Mouse (Mus musculus) adrenal gland, postnatal 25 days (tissue): Measurements from ENCODE around the gene Il31ra. TPM values are rescaled to one million over a fixed set of nuclear protein-coding genes. Genes with fewer than 3 reads are reported as not detected.
"Not testable (repeated sequence)": the region's sequence is repeated elsewhere in the genome, so short reads cannot be mapped to it uniquely, and the experiment has no call there.

Experiments
- DNase-seq: peaks from one replicate; pipeline ENCODE4 v3.0.0; 2021; ENCODE audit warnings: mixed read lengths
- long read RNA-seq: library from polyadenylated mRNA; stranded (forward); transcript quantifications from one replicate; pipeline ENCODE4 v2.0.0, GENCODE M21; 2021
- total RNA-seq: library from RNA; stranded (reverse); gene quantifications from 2 replicates; pipeline ENCODE4 v1.2.3, GENCODE M21; 2021

Il31ra gene
- total RNA-seq = 0.15 TPM in 1 of 2 replicates, not detected in the other
- long read RNA-seq = 0 reads

DNA sequence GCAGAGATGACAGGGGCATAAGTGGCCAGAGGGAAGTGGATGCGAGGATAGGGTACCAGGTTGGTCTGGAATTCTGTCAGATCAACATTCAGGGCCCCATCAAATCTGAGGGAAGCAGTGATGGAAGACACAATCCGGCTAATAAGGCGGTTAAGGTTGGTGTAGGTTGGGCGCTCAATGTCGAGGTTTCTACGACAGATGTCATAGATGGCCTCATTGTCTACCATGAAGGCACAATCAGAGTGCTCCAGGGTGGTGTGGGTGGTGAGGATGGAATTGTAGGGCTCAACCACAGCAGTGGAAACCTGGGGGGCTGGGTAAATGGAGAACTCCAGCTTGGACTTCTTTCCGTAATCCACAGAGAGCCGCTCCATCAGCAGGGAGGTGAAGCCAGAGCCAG, at the start of gene Il31ra:
Gene Il31ra (minus strand): TSS at position 101 of the 400 bp plus-strand sequence.
- DNase-seq = not testable (repeated sequence)

- no peak for DNase-seq
Observed at GRCm38 (mm10) chr13:112642897-112643296, 48.7 kb upstream of the Il31ra start.

- DNase-seq = no peak
Observed at GRCm38 (mm10) chr13:112639111-112639510, 45.0 kb upstream of the Il31ra start.

DNA sequence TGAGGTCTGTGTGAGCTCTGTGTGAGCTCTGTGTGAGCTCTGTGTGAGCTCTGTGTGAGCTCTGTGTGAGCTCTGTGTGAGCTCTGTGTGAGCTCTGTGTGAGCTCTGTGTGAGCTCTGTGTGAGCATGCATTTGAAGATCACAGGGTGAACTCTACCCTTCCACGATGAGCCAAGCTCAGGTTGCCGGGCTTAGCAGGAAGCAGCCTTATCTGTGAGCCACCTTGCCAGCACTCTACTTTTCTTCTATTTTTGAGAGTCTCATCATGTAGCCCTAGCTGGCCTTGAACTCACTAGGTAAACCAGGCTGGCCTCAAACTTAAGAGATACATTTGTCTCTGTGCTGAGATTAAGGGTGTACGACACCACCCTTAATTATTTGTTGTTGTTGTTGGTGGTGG, 42.3 kb upstream of the Il31ra start:
- no peak for DNase-seq

DNA sequence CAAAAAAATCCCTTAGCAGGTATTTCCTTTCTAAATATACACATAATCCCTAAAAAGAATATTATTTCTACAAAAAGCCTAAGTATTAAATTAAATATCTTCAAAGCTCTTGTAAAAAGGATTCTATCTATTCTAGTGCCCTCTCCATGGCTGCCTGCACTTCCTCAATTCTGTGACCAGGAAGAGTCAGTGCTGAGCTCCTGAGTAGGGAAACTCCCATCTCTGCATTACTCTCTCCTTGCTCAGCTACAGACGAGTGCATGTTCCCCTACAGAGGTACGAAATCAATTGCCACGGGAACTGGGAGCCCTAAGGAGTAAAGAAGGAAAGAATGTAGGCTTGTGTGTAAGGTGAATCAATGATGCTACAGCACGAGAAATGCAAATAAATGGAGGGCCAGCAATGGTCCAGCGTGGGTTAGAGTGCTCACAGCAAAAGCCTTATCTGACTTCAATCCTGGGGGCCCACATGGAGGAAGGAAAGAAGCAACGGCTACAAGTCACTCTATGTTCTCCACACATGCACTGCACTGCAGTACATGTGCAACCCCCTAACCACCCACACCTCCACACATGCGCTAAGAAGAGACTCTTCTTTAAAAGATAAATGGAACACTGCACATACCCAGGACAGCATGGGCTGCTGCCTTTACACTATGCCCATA, 41.1 kb upstream of the Il31ra start:
- DNase-seq = no peak

DNA sequence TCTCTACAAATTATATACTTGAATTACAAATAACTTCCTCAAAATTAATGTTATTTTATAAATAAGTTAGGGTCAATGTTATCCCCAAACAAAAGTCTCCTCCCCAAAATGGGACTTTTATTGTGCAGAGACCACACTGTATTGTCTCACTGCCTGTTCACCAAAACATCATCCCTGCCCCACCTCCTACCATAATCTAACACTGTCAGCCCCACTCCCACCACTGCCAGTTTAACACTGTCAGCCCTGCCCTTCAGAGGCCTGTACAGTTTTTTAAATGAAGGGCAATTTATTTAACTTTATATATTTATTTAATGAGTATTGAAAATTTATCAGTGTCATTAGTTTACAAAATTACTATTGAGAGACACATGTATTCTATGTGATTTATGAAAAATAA, 31.4 kb upstream of the Il31ra start:
- no peak for DNase-seq

DNA sequence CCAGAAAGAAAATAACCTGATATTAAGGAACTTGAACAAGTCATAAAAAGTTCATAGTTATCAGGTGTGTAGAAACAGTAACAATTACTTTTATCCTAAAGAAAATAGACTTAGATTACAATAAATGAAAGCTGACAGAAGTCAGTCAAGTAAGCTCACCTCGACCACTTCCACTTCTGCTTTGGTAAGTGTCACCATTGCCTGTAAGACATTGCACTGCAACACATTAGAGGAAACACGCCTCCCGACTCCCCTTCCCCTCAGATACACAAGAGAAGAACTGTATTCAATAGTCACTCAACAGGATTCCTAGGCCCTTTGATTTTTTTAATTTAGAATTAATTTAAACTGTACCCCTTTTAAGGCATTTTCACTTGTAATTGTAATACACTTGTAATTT, 30.5 kb upstream of the Il31ra start:
- no peak for DNase-seq

DNA sequence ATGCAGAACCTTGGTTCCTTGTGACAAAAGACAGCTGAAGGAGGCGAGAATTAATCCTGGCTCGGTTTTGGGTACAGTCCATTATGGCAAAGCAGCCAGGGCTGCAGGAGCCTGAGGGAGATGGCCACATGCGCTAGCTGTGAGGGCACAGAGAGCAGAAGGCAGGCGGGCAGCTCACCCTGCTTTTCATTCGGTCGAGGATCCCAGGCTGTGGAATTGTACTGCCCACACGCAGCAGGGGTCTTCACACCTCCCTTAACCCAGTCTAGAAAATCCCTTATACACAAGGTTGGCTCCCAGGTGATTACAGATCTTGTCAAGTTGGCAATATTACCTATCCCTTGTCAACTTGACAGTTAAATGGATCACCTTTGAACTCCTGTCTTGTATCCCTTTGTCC, 29.5 kb upstream of the Il31ra start:
- DNase-seq = no peak

- no peak for DNase-seq
Observed at GRCm38 (mm10) chr13:112621592-112621991, 27.4 kb upstream of the Il31ra start.

DNA sequence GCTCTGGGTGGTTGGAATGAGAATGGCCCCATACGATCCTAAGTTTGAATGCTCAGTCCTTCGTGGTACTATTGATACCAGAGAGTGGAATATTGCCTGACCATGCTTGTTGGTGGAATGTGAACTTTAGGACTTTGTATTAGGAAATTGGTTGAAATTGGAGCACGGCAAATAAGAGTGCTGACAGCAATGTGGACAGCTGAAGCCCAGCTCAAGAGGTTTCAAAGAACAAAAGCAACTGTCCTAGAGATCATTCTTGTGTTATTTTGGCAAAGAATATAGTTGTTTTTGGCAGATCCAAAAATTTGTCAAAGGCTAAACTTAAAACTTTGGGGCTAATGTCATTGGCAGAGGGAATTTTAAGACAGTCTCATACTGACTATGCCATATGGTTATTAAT, 14.4 kb upstream of the Il31ra start:
- DNase-seq = no peak

DNA sequence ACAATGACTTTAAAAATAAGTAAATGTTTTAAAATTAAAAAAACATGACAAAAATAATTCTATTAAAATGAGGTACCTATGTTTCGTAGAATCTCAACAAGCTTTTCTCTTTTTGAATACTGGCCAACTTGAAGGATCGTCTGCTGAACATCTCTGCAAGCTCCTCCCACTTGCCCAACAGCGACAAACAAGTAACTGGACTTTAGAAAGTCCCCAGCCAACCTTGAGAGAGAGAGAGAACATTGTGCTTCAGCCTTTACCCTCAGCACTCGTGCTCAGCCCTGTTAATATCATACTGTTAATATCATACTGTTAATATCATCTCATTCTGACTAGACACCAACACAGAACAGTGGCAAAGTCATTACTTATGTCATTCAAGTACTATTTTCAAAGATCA, 10.3 kb upstream of the Il31ra start:
- no peak for DNase-seq

- no peak for DNase-seq
Observed at GRCm38 (mm10) chr13:112603839-112604238, 9.7 kb upstream of the Il31ra start.

- no peak for DNase-seq
Observed at GRCm38 (mm10) chr13:112602607-112603006, 8.4 kb upstream of the Il31ra start.

GRCm38 (mm10) chr13:112590254-112590653, 3.9 kb downstream of the Il31ra start:
- DNase-seq = no peak

DNA sequence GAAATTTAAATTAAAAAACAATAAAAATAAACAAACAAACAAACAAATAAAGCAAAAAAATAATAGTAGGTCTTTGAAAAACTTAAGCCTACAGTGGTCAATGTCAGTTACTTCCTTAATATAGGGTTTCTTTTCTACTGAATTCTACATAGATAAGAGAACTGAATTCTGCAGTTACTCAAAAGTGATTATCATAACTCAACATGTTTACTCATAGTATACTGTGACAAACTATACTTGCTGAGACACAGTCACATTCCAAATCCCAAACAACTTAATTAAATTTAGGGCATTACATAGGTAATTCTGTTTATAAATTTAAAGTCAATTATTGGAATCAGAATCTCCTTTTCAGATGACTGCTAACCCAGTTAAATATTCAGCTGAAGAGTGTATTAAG, 4.5 kb downstream of the Il31ra start:
- no peak for DNase-seq

- no peak for DNase-seq
Observed at GRCm38 (mm10) chr13:112584556-112585237, 9.5 kb downstream of the Il31ra start.

DNA sequence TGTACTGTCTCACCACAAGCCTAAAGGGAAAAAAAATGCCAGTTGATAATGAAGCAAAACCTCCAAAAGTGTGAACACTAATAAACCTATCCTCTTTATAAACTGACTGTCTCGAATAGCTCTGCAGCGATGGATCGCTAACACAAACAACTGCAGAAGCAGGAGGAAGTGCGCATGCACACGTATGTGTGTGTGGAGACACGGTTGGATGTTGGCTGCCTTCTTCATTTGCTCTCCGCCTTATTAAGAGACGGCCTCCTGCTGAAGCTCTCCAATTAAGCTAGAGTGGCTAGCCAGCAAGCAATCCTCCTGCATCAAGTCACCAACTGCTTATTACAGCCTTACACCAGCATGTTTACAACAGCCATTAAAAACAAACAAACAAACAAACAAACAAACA, 11.9 kb downstream of the Il31ra start:
- DNase-seq = no peak

DNA sequence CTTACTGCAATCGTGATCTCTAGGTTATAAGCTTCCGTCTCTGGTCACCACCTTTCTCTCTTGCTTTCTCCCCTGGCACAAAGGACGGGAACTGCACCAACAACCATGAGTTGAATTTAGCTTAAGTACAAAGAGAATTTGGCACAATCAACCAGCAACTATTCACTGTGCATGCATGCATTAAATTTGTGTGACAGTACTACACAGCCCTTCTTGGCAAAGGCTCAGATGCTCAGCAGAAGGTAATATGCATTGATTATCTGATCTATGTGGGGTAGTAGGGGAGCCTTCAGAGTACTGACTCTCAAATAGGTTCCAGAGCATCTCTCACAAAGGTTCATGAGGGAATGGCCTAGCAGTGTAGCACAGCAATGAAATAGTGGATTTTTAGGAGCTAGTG, 12.4 kb downstream of the Il31ra start:
- DNase-seq = no peak

DNA sequence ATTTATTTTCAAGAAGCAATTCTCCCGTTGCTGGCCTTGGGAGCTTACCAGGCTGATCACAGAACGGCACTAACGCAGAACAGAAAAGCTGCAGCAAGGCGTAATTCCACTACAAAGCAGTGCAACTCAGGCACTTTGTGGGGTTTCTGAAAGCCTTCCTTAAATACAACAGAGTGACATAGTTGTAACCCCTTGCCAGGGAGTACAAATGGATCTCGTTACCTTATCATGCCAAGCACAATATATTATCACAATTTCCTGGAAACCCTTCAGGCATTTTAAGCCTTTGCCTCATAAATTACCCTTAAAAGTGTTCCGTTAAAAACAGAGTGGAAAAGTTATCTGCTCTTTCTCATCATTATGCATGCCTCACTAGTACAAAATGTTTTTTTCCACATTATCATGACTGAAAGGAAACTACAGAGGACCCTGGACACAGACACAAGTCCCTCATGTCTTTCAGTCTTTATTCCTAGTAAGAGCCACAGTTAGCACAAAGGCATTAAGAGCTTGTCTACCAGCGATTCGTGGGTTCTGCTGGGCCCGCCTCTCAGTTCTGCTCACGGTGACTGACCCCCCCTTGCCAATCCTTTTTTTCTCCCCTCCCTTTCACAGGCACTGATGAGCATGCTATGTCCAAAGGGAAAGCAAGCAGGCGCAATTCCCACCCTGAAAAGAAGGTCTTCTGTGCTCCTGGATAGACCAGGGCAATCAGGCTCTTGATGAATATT, 13.4 kb downstream of the Il31ra start:
- DNase-seq = no peak

DNA sequence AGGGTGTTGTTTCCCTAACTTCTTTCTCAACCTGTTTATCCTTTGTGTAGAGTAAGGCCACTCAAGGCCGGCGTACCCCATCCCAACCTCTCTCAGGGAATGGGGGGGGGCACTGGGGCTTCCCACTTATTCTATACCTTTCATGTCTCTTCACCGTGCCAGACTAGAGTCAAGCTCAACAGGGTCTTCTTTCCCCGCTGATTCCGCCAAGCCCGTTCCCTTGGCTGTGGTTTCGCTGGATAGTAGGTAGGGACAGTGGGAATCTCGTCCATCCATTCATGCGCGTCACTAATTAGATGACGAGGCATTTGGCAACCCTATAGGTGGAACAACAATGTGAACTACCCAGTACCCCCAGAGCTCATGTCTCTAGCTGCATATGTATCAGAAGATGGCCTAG, 16.1 kb downstream of the Il31ra start:
- peak; percentile 100 for DNase-seq

DNA sequence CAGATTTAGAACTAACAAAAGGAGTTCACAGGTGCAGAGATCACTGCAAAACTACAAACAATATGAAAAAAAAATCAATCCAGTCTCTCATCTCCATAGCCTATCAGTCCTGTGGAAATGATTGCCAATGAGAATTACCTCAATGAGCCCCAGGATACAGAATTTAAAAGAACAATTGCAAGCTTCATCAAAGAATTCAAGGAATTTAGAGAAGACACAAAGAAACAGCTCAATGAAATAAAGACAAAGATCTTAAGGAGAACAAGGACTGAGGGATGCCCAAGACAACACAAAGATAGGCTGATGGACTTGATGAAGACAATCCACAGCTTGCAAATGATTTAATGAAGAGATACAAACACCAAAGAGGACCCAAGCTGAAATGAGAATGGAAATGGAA, 20.4 kb downstream of the Il31ra start:
- no peak for DNase-seq

- DNase-seq = no peak
Observed at GRCm38 (mm10) chr13:112570768-112571167, 23.4 kb downstream of the Il31ra start.

- DNase-seq = no peak
Observed at GRCm38 (mm10) chr13:112569606-112570005, 24.6 kb downstream of the Il31ra start.
